Mouse (Mus musculus): ENCODE data around the gene Nkd2. TPM values are rescaled to one million over a fixed set of nuclear protein-coding genes. Genes with fewer than 3 reads are reported as not detected.

The Nkd2 gene
- polyA plus RNA-seq, 1 experiment from 2014 or later, result 0.12 TPM

GRCm38 (mm10) chr13:73816338-73816737 is 31.1 kb downstream of the Nkd2 start:
- Histone ChIP-seq H3K36me3 (peaks cover 16% of the 10 kb centered on the region; the same call in 1 of the 2 replicates), H3K4me1 (replicated peaks) (no peaks in the 10 kb centered on the region), H3K4me3 (replicated peaks) (no peak overlapping the region), H3K9ac (no peak overlapping the region), H3K9me3 (replicated peaks) (no peaks in the 10 kb centered on the region), H3K27ac (no peak overlapping the region), H3K4me2 (no peak overlapping the region), H3K27me3 (no peaks in the 10 kb centered on the region)
- no peak for ATAC-seq (ENCODE audit: low read depth)
- no peak for DNase-seq
- WGBS (ENCODE audit: insufficient replicate concordance), result 62% methylated on average over 6 of the region's 6 CpGs

- H3K4me1 ChIP-seq (replicated peaks), result no peaks in the 10 kb centered on the region
- DNase-seq (no peak), ATAC-seq (ENCODE audit: low read depth) (no peak)
- H3K4me3 ChIP-seq (replicated peaks), result no peak overlapping the region
- WGBS (ENCODE audit: insufficient replicate concordance), result 76% methylated on average over 7 of the region's 7 CpGs
- H3K9ac ChIP-seq, result no peak overlapping the region
- H3K36me3 ChIP-seq, result peaks cover 34% of the 10 kb centered on the region
- H3K27ac ChIP-seq, result no peak overlapping the region
- H3K27me3 ChIP-seq, result no peaks in the 10 kb centered on the region
- no peak overlapping the region for H3K4me2 ChIP-seq
- no peaks in the 10 kb centered on the region for H3K9me3 ChIP-seq (replicated peaks)
These were observed 33.2 kb downstream of the Nkd2 start for GRCm38 (mm10) chr13:73814181-73814580.

GRCm38 (mm10) chr13:73812936-73813335 is 34.5 kb downstream of the Nkd2 start:
- Histone ChIP-seq H3K36me3 (peaks cover 38% of the 10 kb centered on the region), H3K9me3 (replicated peaks) (no peaks in the 10 kb centered on the region), H3K4me3 (replicated peaks) (no peak overlapping the region), H3K4me1 (replicated peaks) (no peaks in the 10 kb centered on the region), H3K4me2 (no peak overlapping the region), H3K27ac (no peak overlapping the region), H3K9ac (no peak overlapping the region), H3K27me3 (no peaks in the 10 kb centered on the region)
- 75% methylated on average over 3 of the region's 3 CpGs for WGBS (ENCODE audit: insufficient replicate concordance)
- DNase-seq (no peak), ATAC-seq (ENCODE audit: low read depth) (no peak)

- H3K27ac ChIP-seq, result no peak overlapping the region
- H3K4me1 ChIP-seq (replicated peaks), result no peaks in the 10 kb centered on the region
- H3K9me3 ChIP-seq (replicated peaks), result no peaks in the 10 kb centered on the region
- ATAC-seq (ENCODE audit: low read depth) (no peak), DNase-seq (no peak)
- no peaks in the 10 kb centered on the region for H3K27me3 ChIP-seq
- H3K4me3 ChIP-seq (replicated peaks), result no peak overlapping the region
- H3K36me3 ChIP-seq, result peaks cover 21% of the 10 kb centered on the region
- H3K9ac ChIP-seq, result no peak overlapping the region
- 82% methylated on average over 5 of the region's 5 CpGs for WGBS (ENCODE audit: insufficient replicate concordance)
- H3K4me2 ChIP-seq, result no peak overlapping the region
These were observed 42.5 kb downstream of the Nkd2 start for GRCm38 (mm10) chr13:73804914-73805313.

- H3K4me2 ChIP-seq, result no peak overlapping the region
- no peak overlapping the region for H3K9ac ChIP-seq
- 40% methylated on average over 8 of the region's 8 CpGs for WGBS (ENCODE audit: insufficient replicate concordance)
- H3K27ac ChIP-seq, result no peak overlapping the region
- H3K27me3 ChIP-seq, result no peaks in the 10 kb centered on the region
- DNase-seq, result peak; percentile 6
- ATAC-seq (ENCODE audit: low read depth), result peak; percentile 65
- no peaks in the 10 kb centered on the region for H3K9me3 ChIP-seq (replicated peaks)
- H3K36me3 ChIP-seq, result peaks cover 24% of the 10 kb centered on the region; the same call in 1 of the 2 replicates
- H3K4me1 ChIP-seq (replicated peaks), result no peaks in the 10 kb centered on the region
- no peak overlapping the region for H3K4me3 ChIP-seq (replicated peaks)
These were observed 43.8 kb downstream of the Nkd2 start for GRCm38 (mm10) chr13:73803450-73804178.

GRCm38 (mm10) chr13:73799110-73799509 is 48.3 kb downstream of the Nkd2 start:
- H3K9me3 ChIP-seq (replicated peaks), result no peaks in the 10 kb centered on the region
- H3K9ac ChIP-seq, result no peak overlapping the region
- no peaks in the 10 kb centered on the region for H3K4me1 ChIP-seq (replicated peaks)
- H3K36me3 ChIP-seq, result peaks cover 58% of the 10 kb centered on the region
- no peaks in the 10 kb centered on the region for H3K27me3 ChIP-seq
- DNase-seq, result no peak
- no peak overlapping the region for H3K4me3 ChIP-seq (replicated peaks)
- 75% methylated on average over 5 of the region's 5 CpGs for WGBS (ENCODE audit: insufficient replicate concordance)
- H3K27ac ChIP-seq, result no peak overlapping the region
- ATAC-seq (ENCODE audit: low read depth), result no peak
- no peak overlapping the region for H3K4me2 ChIP-seq

- H3K9ac ChIP-seq, result no peak overlapping the region
- H3K4me3 ChIP-seq (replicated peaks), result no peak overlapping the region
- peaks cover 60% of the 10 kb centered on the region for H3K36me3 ChIP-seq
- whole genome bisulfite sequencing (ENCODE audit: insufficient replicate concordance), result 58% methylated on average over 5 of the region's 5 CpGs
- H3K27ac ChIP-seq, result no peak overlapping the region
- no peak overlapping the region for H3K4me2 ChIP-seq
- H3K4me1 ChIP-seq (replicated peaks), result no peaks in the 10 kb centered on the region
- ATAC-seq (ENCODE audit: low read depth) (no peak), DNase-seq (no peak)
- no peaks in the 10 kb centered on the region for H3K9me3 ChIP-seq (replicated peaks)
- no peaks in the 10 kb centered on the region for H3K27me3 ChIP-seq
These were observed 54.3 kb downstream of the Nkd2 start for GRCm38 (mm10) chr13:73793171-73793570.

GRCm38 (mm10) chr13:73792176-73792575 is 55.3 kb downstream of the Nkd2 start:
- Histone ChIP-seq H3K36me3 (peaks cover 61% of the 10 kb centered on the region), H3K27me3 (no peaks in the 10 kb centered on the region), H3K4me3 (replicated peaks) (no peak overlapping the region), H3K27ac (no peak overlapping the region), H3K9me3 (replicated peaks) (no peaks in the 10 kb centered on the region), H3K9ac (no peak overlapping the region), H3K4me1 (replicated peaks) (no peaks in the 10 kb centered on the region), H3K4me2 (no peak overlapping the region)
- no peak for ATAC-seq (ENCODE audit: low read depth)
- 83% methylated on average over 4 of the region's 4 CpGs for WGBS (ENCODE audit: insufficient replicate concordance)
- DNase-seq, result no peak

GRCm38 (mm10) chr13:73782486-73782885 is 64.9 kb downstream of the Nkd2 start:
- WGBS (ENCODE audit: insufficient replicate concordance), result 61% methylated on average over 5 of the region's 5 CpGs
- H3K9me3 ChIP-seq (replicated peaks), result no peaks in the 10 kb centered on the region
- H3K27ac ChIP-seq, result no peak overlapping the region
- no peaks in the 10 kb centered on the region; the same call in 1 of the 2 replicates for H3K4me1 ChIP-seq (replicated peaks)
- no peak overlapping the region for H3K9ac ChIP-seq
- ATAC-seq (ENCODE audit: low read depth), result no peak
- peaks cover 19% of the 10 kb centered on the region; the same call in 1 of the 2 replicates for H3K36me3 ChIP-seq
- no peak overlapping the region for H3K4me3 ChIP-seq (replicated peaks)
- H3K27me3 ChIP-seq, result no peaks in the 10 kb centered on the region
- DNase-seq, result no peak
- no peak overlapping the region for H3K4me2 ChIP-seq

- H3K9ac ChIP-seq, result no peak overlapping the region
These were observed 69.9 kb downstream of the Nkd2 start for GRCm38 (mm10) chr13:73777578-73777977.

GRCm38 (mm10) chr13:73775786-73776185 is 71.6 kb downstream of the Nkd2 start:
- whole genome bisulfite sequencing (ENCODE audit: insufficient replicate concordance), result 46% methylated on average over 4 of the region's 4 CpGs
- Histone ChIP-seq H3K27ac (no peak overlapping the region), H3K27me3 (no peaks in the 10 kb centered on the region), H3K36me3 (no peaks in the 10 kb centered on the region), H3K4me1 (replicated peaks) (peaks cover 42% of the 10 kb centered on the region), H3K9me3 (replicated peaks) (no peaks in the 10 kb centered on the region), H3K9ac (no peak overlapping the region), H3K4me3 (replicated peaks) (no peak overlapping the region), H3K4me2 (no peak overlapping the region)
- no peak for DNase-seq
- no peak for ATAC-seq (ENCODE audit: low read depth)

More at GRCm38 (mm10) chr13:73777578-73777977, 69.9 kb downstream of the Nkd2 start:
- 67% methylated on average over 3 of the region's 3 CpGs for WGBS (ENCODE audit: insufficient replicate concordance)
- no peak for DNase-seq
- H3K4me2 ChIP-seq, result no peak overlapping the region
- no peaks in the 10 kb centered on the region for H3K27me3 ChIP-seq
- no peak overlapping the region for H3K27ac ChIP-seq
- peaks cover 24% of the 10 kb centered on the region for H3K4me1 ChIP-seq (replicated peaks)
- no peak overlapping the region for H3K4me3 ChIP-seq (replicated peaks)
- no peaks in the 10 kb centered on the region for H3K36me3 ChIP-seq
- H3K9me3 ChIP-seq (replicated peaks), result no peaks in the 10 kb centered on the region
- no peak for ATAC-seq (ENCODE audit: low read depth)

Data from liver, embryonic 13.5 days (tissue).